Mouse (Mus musculus): ENCODE measurements around the gene Gm49388. TPM values are rescaled to one million over a fixed set of nuclear protein-coding genes. Genes with fewer than 3 reads are reported as not detected.

Gm49388 gene
- polyA plus RNA-seq, 1 experiment from 2014 or later: not detected

DNA sequence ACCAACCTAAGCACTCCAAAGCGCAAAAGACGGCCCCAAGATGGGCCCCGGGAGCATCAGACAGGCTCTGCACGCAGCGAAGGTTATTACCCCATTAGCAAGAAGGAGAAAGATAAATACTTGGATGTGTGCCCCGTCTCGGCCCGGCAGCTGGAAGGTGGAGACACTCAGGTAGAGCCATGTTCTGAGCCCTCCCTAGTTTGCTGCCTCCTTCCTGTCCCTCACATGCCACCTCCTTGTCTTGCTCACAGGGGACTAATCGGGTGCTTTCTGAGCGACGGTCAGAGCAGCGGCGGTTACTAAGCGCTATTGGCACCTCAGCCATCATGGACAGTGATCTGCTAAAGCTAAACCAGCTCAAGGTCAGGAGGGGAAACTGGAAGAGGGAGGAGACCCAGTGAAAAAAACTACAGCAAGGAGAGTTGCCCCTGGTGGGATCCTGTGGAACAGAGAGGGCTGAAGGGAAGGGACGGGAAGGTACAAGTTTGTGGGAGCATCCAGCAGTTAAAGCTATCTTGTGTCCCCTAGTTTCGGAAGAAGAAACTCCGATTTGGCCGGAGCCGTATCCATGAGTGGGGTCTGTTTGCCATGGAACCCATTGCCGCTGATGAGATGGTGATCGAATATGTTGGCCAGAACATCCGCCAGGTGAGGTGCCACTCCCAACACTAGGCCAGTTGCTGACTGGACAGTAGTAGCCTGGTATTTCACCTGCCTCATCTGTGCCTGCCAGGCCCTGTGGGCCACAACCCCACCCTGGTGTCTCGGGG is 11.9 kb downstream of the Gm49388 start:
- 86% methylated on average over 23 of the region's 23 CpGs for WGBS
- H3K9ac ChIP-seq: no peak overlapping the region

DNA sequence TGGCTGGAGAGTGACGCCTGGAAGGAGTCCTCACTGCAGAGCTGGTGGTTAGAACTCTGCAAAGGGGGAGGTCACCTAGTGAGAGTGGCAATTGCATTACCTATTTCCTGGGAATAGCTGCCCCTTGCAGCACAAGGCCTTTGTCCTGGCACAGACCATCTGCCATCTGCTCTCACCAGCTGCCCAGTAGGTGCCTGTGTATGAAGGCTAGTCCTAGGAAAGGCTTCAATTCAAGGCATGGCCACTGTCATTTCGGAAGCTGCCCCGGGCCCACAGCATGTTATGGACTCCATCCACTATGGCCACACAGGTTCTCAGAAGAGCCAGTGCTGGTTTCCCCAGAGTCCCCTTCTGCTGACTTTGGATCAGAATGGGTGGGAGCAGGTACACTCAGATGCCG is 13.2 kb downstream of the Gm49388 start:
- WGBS: 86% methylated on average over 4 of the region's 4 CpGs
- Histone ChIP-seq H3K4me3 (no peak overlapping the region), H3K9ac (no peak overlapping the region), H3K27me3 (no peaks in the 10 kb centered on the region), H3K4me2 (no peak overlapping the region), H3K9me3 (no peaks in the 10 kb centered on the region), H3K4me1 (peaks cover 12% of the 10 kb centered on the region), H3K36me3 (peaks cover 63% of the 10 kb centered on the region), H3K27ac (no peak overlapping the region)
- ATAC-seq (ENCODE audit: borderline replicate concordance, extremely low read depth, low FRiP score, low TSS enrichment): no peak

More for the DNA sequence above, 11.9 kb downstream of the Gm49388 start:
- Histone ChIP-seq H3K36me3 (peaks cover 76% of the 10 kb centered on the region), H3K4me1 (peaks cover 12% of the 10 kb centered on the region), H3K4me3 (no peak overlapping the region), H3K9me3 (no peaks in the 10 kb centered on the region), H3K4me2 (no peak overlapping the region), H3K27ac (no peak overlapping the region), H3K27me3 (no peaks in the 10 kb centered on the region)
- ATAC-seq (ENCODE audit: borderline replicate concordance, extremely low read depth, low FRiP score, low TSS enrichment): no peak

DNA sequence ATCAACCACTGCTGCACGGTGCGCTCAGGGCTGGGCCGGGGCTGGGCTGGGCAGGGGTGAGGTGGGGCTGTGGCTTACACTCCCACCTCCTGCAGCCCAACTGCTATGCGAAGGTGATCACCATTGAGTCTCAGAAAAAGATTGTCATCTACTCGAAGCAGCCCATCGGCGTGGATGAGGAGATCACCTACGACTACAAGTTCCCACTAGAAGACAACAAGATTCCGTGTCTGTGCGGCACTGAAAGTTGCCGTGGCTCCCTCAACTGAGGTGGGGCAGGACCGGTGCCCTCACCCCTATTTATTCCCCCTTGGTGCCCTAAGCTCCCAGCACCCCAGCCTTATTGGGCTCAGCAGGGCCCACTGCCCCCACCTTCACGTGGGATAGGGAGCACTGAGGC is 13.8 kb downstream of the Gm49388 start:
- Histone ChIP-seq H3K9me3 (no peaks in the 10 kb centered on the region), H3K4me3 (no peak overlapping the region), H3K36me3 (peaks cover 56% of the 10 kb centered on the region), H3K4me1 (peaks cover 12% of the 10 kb centered on the region), H3K27me3 (no peaks in the 10 kb centered on the region), H3K27ac (no peak overlapping the region), H3K9ac (no peak overlapping the region), H3K4me2 (no peak overlapping the region)
- WGBS: 88% methylated on average over 13 of the region's 13 CpGs
- no peak for ATAC-seq (ENCODE audit: borderline replicate concordance, extremely low read depth, low FRiP score, low TSS enrichment)

DNA sequence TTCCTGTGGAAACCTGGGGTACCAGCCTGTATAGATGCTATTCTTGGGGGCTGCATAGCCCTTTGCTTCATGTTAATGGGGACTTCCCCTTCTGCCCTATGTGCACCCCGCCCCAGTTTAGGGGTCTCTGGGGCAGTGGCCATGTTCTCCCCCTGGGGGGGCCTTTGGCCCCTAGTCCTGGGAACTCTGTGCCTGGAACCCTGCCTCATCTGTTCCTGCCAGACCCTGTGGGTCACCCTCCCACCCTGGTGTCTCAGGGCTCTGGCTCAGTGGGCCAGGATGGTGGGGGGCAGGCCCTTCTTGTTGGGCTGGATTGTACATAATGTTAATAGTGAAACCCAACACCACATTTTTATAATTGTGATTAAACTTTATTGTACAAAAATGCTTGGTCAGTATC is 14.3 kb downstream of the Gm49388 start:
- peaks cover 12% of the 10 kb centered on the region for H3K4me1 ChIP-seq
- H3K36me3 ChIP-seq: peaks cover 53% of the 10 kb centered on the region
- H3K9me3 ChIP-seq: no peaks in the 10 kb centered on the region
- 95% methylated on average over 1 of the region's 1 CpGs for WGBS
- H3K27me3 ChIP-seq: no peaks in the 10 kb centered on the region
- no peak for ATAC-seq (ENCODE audit: borderline replicate concordance, extremely low read depth, low FRiP score, low TSS enrichment)
- H3K9ac ChIP-seq: no peak overlapping the region
- H3K4me3 ChIP-seq: no peak overlapping the region
- H3K4me2 ChIP-seq: no peak overlapping the region
- no peak overlapping the region for H3K27ac ChIP-seq

DNA sequence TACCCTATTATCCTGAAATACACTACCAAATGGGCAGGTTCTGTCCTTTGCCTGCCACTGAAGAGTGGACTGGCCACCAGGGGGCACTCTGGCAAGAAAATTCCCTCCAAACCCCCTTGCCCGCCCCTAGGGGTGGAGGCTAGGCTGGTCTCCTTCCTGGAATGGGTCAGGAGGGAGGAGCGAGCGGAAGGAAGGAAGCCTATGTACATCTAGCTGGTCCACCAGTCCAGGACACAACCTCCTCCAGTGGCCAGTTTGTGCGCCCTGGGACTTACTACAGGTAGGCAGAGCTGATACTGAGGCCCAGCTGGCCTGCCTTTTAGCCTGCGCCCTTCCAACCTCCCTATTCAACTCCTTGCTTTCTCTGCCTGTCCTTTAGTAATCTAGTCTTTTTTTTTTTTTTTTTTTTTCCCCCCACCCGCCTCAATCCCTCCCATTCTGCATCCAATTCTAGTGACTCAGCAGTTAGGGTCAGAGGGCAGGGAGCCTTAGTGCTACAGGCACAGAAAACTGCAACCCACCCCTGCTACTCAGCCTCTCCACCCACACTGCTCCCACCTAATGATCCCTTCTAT is 15.1 kb downstream of the Gm49388 start, which contains the start of gene Hsd3b7:
Gene Hsd3b7 (plus strand): TSS at position 170 of the 575 bp plus-strand sequence.
- Histone ChIP-seq H3K4me1 (peaks cover 12% of the 10 kb centered on the region), H3K27me3 (no peaks in the 10 kb centered on the region), H3K36me3 (peaks cover 46% of the 10 kb centered on the region), H3K27ac (0 out of 2 replicates have a peak within 1 kb of the TSS, but pooled peaks have one; percentile 13), H3K9ac (peak within 1 kb of the TSS; percentile 18; the same call in 1 of the 2 replicates), H3K4me3 (peak within 1 kb of the TSS; percentile 31), H3K4me2 (peak within 1 kb of the TSS; percentile 52), H3K9me3 (no peaks in the 10 kb centered on the region)
- ATAC-seq (ENCODE audit: borderline replicate concordance, extremely low read depth, low FRiP score, low TSS enrichment): peak; percentile 89
- WGBS: 22% methylated on average over 6 of the region's 6 CpGs

DNA sequence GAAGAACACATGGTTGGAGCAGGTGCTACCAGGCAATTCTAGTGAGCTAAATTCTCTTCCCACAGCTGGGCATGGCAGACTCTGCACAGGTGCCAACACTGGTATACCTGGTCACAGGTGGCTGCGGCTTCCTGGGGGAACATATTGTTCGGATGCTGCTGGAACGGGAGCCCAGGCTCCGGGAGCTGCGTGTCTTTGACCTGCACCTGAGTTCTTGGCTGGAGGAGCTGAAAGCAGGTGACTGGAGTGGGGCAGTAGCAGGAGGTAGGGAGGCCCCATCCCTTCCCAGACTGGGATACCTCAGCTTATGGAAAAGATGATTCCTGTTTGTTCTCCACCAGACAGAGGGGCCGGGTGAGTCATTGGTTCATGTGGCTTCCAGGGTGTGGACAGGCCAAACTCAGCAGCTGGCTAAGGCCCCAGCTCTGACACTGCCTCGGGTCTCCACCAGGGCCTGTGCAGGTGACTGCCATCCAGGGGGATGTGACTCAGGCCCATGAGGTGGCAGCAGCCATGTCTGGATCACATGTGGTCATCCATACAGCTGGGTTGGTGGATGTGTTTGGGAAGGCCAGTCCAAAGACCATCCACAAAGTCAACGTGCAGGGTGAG is 15.7 kb downstream of the Gm49388 start:
- Histone ChIP-seq H3K4me1 (peaks cover 12% of the 10 kb centered on the region), H3K9ac (peak overlapping the region; percentile 18; the same call in 1 of the 2 replicates), H3K4me2 (peak overlapping the region; percentile 52), H3K4me3 (peak overlapping the region; percentile 31), H3K27me3 (no peaks in the 10 kb centered on the region), H3K36me3 (peaks cover 40% of the 10 kb centered on the region), H3K27ac (0 out of 2 replicates have a peak overlapping the region, but pooled peaks have one; percentile 13), H3K9me3 (no peaks in the 10 kb centered on the region)
- WGBS: 90% methylated on average over 8 of the region's 8 CpGs
- no peak for ATAC-seq (ENCODE audit: borderline replicate concordance, extremely low read depth, low FRiP score, low TSS enrichment)

DNA sequence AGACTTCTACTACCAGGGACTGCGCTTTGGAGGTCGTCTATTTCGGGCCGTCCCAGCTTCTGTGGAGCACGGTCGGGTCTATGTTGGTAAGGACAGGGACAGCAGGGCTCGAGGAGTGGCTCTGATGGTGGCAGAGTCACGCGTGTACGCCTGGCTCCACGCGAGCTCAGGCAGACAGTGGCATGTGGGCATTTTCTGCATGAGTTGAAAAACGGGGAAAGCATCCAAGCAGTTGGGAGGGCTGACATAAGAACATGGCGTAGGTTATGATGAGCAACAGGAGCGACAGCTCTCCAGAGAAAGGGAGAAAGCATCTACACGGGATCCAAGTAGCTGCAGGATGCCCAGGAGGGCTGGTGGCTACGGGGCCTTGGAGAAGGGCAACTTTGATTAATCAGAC is 16.9 kb downstream of the Gm49388 start:
- Histone ChIP-seq H3K4me3 (no peak overlapping the region), H3K27me3 (no peaks in the 10 kb centered on the region)
- WGBS: 89% methylated on average over 17 of the region's 17 CpGs

DNA sequence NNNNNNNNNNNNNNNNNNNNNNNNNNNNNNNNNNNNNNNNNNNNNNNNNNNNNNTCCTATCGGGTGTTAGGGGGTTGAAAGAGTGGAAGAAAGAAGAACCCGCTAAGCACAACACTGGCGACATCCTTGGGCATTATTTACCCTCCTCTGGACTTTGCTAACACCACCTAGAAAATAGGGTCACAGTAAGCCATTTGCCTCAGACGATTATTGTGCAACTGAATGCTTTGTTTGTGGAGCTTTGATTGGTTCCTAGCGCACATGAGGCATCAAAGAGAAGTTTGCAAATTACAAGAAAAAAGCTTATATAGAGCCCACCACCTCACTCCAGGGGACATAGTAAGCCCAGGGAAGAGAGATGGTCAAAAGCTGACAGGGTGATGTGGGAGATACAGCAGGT is 23.4 kb downstream of the Gm49388 start:
- H3K27me3 ChIP-seq: no peaks in the 10 kb centered on the region
- no peak for ATAC-seq (ENCODE audit: borderline replicate concordance, extremely low read depth, low FRiP score, low TSS enrichment)
- H3K9ac ChIP-seq: no peak overlapping the region
- H3K36me3 ChIP-seq: no peaks in the 10 kb centered on the region
- H3K9me3 ChIP-seq: no peaks in the 10 kb centered on the region
- H3K4me2 ChIP-seq: no peak overlapping the region
- H3K4me3 ChIP-seq: no peak overlapping the region
- H3K4me1 ChIP-seq: no peaks in the 10 kb centered on the region
- WGBS: 65% methylated on average over 5 of the region's 5 CpGs
- H3K27ac ChIP-seq: no peak overlapping the region

More for the DNA sequence above, 16.9 kb downstream of the Gm49388 start:
- peaks cover 28% of the 10 kb centered on the region for H3K36me3 ChIP-seq
- peaks cover 12% of the 10 kb centered on the region for H3K4me1 ChIP-seq
- no peak overlapping the region for H3K27ac ChIP-seq
- H3K9ac ChIP-seq: no peak overlapping the region
- no peaks in the 10 kb centered on the region for H3K9me3 ChIP-seq
- H3K4me2 ChIP-seq: no peak overlapping the region
- ATAC-seq (ENCODE audit: borderline replicate concordance, extremely low read depth, low FRiP score, low TSS enrichment): no peak

DNA sequence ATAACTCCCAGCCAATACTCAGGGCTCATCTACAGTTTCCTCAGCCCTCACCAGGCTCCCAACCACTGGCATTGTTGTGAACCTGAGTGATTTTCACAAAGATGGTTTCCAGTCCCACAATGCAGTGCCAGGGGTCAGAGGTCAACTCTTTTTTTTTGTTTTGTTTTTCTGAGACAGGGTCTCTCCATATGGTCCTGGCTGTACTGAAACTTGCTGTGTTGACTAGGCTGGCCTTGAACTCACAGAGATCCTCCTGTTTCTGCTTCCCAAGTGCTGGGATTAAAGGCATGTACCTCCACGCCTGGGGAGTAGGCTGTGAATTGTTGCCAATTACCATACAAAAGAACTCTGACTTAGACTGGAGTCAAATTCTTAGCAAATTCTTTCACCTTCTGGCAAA is 24.4 kb downstream of the Gm49388 start:
- WGBS: 97% methylated on average over 1 of the region's 1 CpGs
- H3K27me3 ChIP-seq: no peaks in the 10 kb centered on the region
- no peaks in the 10 kb centered on the region for H3K36me3 ChIP-seq
- H3K9ac ChIP-seq: no peak overlapping the region
- H3K4me1 ChIP-seq: 0 out of 2 replicates have a peak, but pooled peaks cover 4% of the 10 kb centered on the region
- no peak overlapping the region for H3K27ac ChIP-seq
- no peak overlapping the region for H3K4me2 ChIP-seq
- no peaks in the 10 kb centered on the region for H3K9me3 ChIP-seq
- no peak for ATAC-seq (ENCODE audit: borderline replicate concordance, extremely low read depth, low FRiP score, low TSS enrichment)
- H3K4me3 ChIP-seq: no peak overlapping the region

DNA sequence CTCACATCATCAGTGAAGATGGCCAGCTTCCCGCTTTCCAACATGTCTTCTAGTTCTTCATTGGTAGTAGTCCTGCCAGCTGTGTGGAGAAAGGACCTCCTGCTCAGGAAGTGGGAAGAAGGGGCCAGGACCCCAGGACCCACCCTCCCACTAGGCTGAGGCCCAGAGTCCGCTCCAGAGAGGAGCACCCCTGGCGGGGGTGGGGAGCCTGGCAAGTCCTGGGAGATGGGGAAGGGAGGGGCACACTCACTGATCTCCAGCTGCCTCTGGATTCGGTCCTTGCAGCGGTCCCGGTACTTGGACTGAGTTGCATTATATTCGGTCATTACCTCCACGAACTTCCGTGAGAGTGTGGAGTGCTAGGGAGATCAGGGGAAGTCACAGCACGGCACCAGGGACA is 25.2 kb downstream of the Gm49388 start:
- ATAC-seq (ENCODE audit: borderline replicate concordance, extremely low read depth, low FRiP score, low TSS enrichment): no peak
- Histone ChIP-seq H3K9me3 (no peaks in the 10 kb centered on the region), H3K9ac (no peak overlapping the region), H3K36me3 (no peaks in the 10 kb centered on the region), H3K4me1 (0 out of 2 replicates have a peak, but pooled peaks cover 4% of the 10 kb centered on the region), H3K27me3 (no peaks in the 10 kb centered on the region), H3K27ac (no peak overlapping the region), H3K4me3 (no peak overlapping the region), H3K4me2 (no peak overlapping the region)
- WGBS: 77% methylated on average over 10 of the region's 10 CpGs

DNA sequence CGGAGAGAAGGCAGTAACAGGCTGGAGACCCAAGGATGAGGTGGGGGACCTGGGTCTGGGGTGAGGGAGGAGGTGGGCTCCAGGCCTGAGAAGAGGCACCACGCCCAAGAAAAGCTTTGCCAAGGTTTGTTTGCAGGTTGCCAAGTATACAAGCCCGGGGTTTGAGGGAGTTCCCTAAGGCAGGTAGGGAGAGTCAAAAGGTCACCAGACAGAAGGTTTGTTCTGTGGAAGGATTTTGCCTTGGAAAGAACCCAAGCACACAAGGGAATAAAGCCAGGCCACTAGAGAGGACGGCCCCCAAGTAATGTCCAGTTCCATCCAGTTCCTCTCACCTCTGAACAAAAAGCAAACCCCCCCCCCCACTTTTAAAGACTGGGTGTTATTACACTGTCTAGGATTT is 25.8 kb downstream of the Gm49388 start:
- Histone ChIP-seq H3K9ac (no peak overlapping the region), H3K27me3 (no peaks in the 10 kb centered on the region), H3K27ac (no peak overlapping the region), H3K36me3 (no peaks in the 10 kb centered on the region), H3K4me2 (no peak overlapping the region), H3K9me3 (no peaks in the 10 kb centered on the region), H3K4me3 (no peak overlapping the region), H3K4me1 (0 out of 2 replicates have a peak, but pooled peaks cover 4% of the 10 kb centered on the region)
- ATAC-seq (ENCODE audit: borderline replicate concordance, extremely low read depth, low FRiP score, low TSS enrichment): no peak
- 78% methylated on average over 4 of the region's 4 CpGs for WGBS

DNA sequence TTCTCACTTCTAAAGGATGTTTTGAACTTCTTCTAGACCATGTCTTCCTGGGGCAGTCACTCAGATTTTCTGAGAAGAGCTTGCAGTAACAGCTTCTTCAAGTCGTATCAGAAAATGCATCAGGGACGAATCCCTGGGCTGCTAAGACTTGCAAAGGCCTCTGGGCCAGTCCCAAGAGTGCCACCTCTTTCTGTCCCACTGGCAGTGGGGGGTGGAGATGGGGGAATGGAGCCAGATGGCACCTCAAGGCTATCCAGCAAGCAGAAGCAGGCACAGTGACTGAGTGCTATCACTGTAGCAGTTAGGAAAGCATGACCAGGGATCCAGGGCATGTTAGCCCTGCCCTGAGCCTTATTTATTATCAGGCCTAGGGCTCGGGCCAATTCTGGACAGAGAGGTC is 26.9 kb downstream of the Gm49388 start:
- WGBS: 76% methylated on average over 3 of the region's 3 CpGs
- Histone ChIP-seq H3K4me2 (no peak overlapping the region), H3K27me3 (no peaks in the 10 kb centered on the region)

More for the DNA sequence above, 26.9 kb downstream of the Gm49388 start:
- Histone ChIP-seq H3K9ac (no peak overlapping the region), H3K27ac (no peak overlapping the region), H3K4me1 (0 out of 2 replicates have a peak, but pooled peaks cover 4% of the 10 kb centered on the region), H3K4me3 (no peak overlapping the region), H3K9me3 (no peaks in the 10 kb centered on the region), H3K36me3 (no peaks in the 10 kb centered on the region)
- ATAC-seq (ENCODE audit: borderline replicate concordance, extremely low read depth, low FRiP score, low TSS enrichment): no peak
